Comparison of ENCODE assay signal across 8 mouse cellular contexts in genomic region chr10:117149942-117150617, GRCm38 (mm10). TPM values are rescaled to one million over a fixed set of nuclear protein-coding genes. Genes with fewer than 3 reads are reported as not detected.
A peak's percentile ranks its signal among the peaks of the same experiment; 100 is the strongest.
DNase-seq lines count a peak whose midpoint lies in the region; ATAC-seq lines count a peak whose summit lies in the region.

No protein-coding gene starts in this region.

- WGBS in embryonic facial prominence, embryonic 11.5 days, result under 1% methylated on average over 23 of the region's 23 CpGs
- under 1% methylated on average over 23 of the region's 23 CpGs for WGBS in hindbrain, embryonic 15.5 days
- WGBS in liver, embryonic 11.5 days, result 1% methylated on average over 23 of the region's 23 CpGs

- H3K4me1 ChIP-seq in embryonic facial prominence, embryonic 11.5 days (ENCODE audit: control insufficient read depth, insufficient read depth, low read length), result no peaks in the 10 kb centered on the region
- H3K4me1 ChIP-seq in hindbrain, embryonic 15.5 days (replicated peaks), result peaks cover 41% of the 10 kb centered on the region
- peaks cover 34% of the 10 kb centered on the region for H3K4me1 ChIP-seq in liver, embryonic 11.5 days (replicated peaks; ENCODE audit: control insufficient read depth, insufficient read depth, low read length)

- peak overlapping the region; percentile 23 for H3K4me3 ChIP-seq in embryonic facial prominence, embryonic 11.5 days (ENCODE audit: low read depth, low read length)
- H3K4me3 ChIP-seq in hindbrain, embryonic 15.5 days, result peak overlapping the region; percentile 38
- H3K4me3 ChIP-seq in liver, embryonic 11.5 days (ENCODE audit: low read depth, low read length), result peak overlapping the region; percentile 99

- DNase-seq in adrenal gland, adult 2 months, result peak; percentile 53
- no peak for DNase-seq in adrenal gland, adult 18-20 months (ENCODE audit: low spot score in 2 of 2)
- DNase-seq in WW6 (ENCODE audit: low read depth, low spot score), result peak; percentile 53
- DNase-seq in embryonic facial prominence, embryonic 11.5 days (ENCODE audit: low spot score), result peak; percentile 53
- DNase-seq in liver, embryonic 11.5 days (ENCODE audit: low spot score), result peak; percentile 66
- peak; percentile 12 to 32 for DNase-seq in natural killer cell, adult 2 months (ENCODE audit: low spot score in 2 of 2)
- DNase-seq in thymus, postnatal 0 days (ENCODE audit: low spot score), result peak; percentile 56

- 0 out of 2 replicates have a peak overlapping the region, but pooled peaks have one; percentile 6 for H3K9ac ChIP-seq in embryonic facial prominence, embryonic 11.5 days (replicated peaks; ENCODE audit: low read length)
- H3K9ac ChIP-seq in hindbrain, embryonic 15.5 days, result peak overlapping the region; percentile 28
- H3K9ac ChIP-seq in liver, embryonic 11.5 days (ENCODE audit: low read depth, low read length), result peak overlapping the region; percentile 37; the same call in 1 of the 2 replicates

- peak overlapping the region; percentile 43 for H3K4me2 ChIP-seq in embryonic facial prominence, embryonic 11.5 days (ENCODE audit: low read depth, low read length)
- H3K4me2 ChIP-seq in hindbrain, embryonic 15.5 days, result peak overlapping the region; percentile 75
- peak overlapping the region; percentile 70 for H3K4me2 ChIP-seq in liver, embryonic 11.5 days

- no peak overlapping the region for H3K27ac ChIP-seq in embryonic facial prominence, embryonic 11.5 days (replicated peaks; ENCODE audit: low read depth, low read length)
- no peak overlapping the region for H3K27ac ChIP-seq in hindbrain, embryonic 15.5 days (replicated peaks)
- H3K27ac ChIP-seq in liver, embryonic 11.5 days (ENCODE audit: low read depth, low read length), result peak overlapping the region; percentile 23; the same call in 1 of the 2 replicates

- H3K27me3 ChIP-seq in embryonic facial prominence, embryonic 11.5 days (ENCODE audit: control insufficient read depth, insufficient read depth, low read length), result no peaks in the 10 kb centered on the region
- H3K27me3 ChIP-seq in hindbrain, embryonic 15.5 days, result 0 out of 2 replicates have a peak, but pooled peaks cover 2% of the 10 kb centered on the region
- H3K27me3 ChIP-seq in liver, embryonic 11.5 days (replicated peaks; ENCODE audit: control insufficient read depth, insufficient read depth, low read length), result no peaks in the 10 kb centered on the region

- H3K9me3 ChIP-seq in embryonic facial prominence, embryonic 11.5 days (replicated peaks; ENCODE audit: control insufficient read depth, low read length), result no peaks in the 10 kb centered on the region
- no peaks in the 10 kb centered on the region for H3K9me3 ChIP-seq in hindbrain, embryonic 15.5 days
- no peaks in the 10 kb centered on the region for H3K9me3 ChIP-seq in liver, embryonic 11.5 days (ENCODE audit: control insufficient read depth, low read length)

- no peaks in the 10 kb centered on the region for H3K36me3 ChIP-seq in embryonic facial prominence, embryonic 11.5 days (replicated peaks; ENCODE audit: control insufficient read depth, insufficient read depth, low read depth, low read length)
- H3K36me3 ChIP-seq in hindbrain, embryonic 15.5 days, result no peaks in the 10 kb centered on the region
- no peaks in the 10 kb centered on the region for H3K36me3 ChIP-seq in liver, embryonic 11.5 days (ENCODE audit: control insufficient read depth, insufficient read depth, low read length)

- no peak for ATAC-seq in embryonic facial prominence, embryonic 11.5 days (replicated peaks; ENCODE audit: insufficient number of reproducible peaks, low FRiP score, low TSS enrichment, low read depth)
- ATAC-seq in hindbrain, embryonic 15.5 days (ENCODE audit: low FRiP score, low read depth), result peak; percentile 11; the same call in 1 of the 2 replicates
- peak; percentile 61 for ATAC-seq in liver, embryonic 11.5 days (replicated peaks; ENCODE audit: low FRiP score)

RNA-seq across cellular contexts. Expression of gene Frs2, which starts 1.7 kb away (rescaled TPM):
- total RNA-seq in adrenal gland, adult 2 months (2021), result 10 to 100 TPM; 21.4 to 28.1 TPM
- polyA plus RNA-seq in adrenal gland, adult 2 months (2012; rRNA removed), result 4.6 and 5.6 TPM in 2 replicates
- total RNA-seq in adrenal gland, adult 18-20 months (2021), result 10 to 100 TPM; 20.5 to 25.4 TPM
- polyA plus RNA-seq in embryonic facial prominence, embryonic 11.5 days (2014; fragmentation: Nextera tagmentation; extraction: Ambion mirVana), result 25.5 and 28.2 TPM in 2 replicates
- polyA plus RNA-seq in hindbrain, embryonic 15.5 days (2015; fragmentation: Nextera tagmentation; extraction: Ambion mirVana), result 20.3 and 23.4 TPM in 2 replicates
- 21.3 and 23.5 TPM in 2 replicates for polyA plus RNA-seq in liver, embryonic 11.5 days (2014; fragmentation: Nextera tagmentation; extraction: Ambion mirVana)
- polyA plus RNA-seq in thymus, postnatal 0 days (2015; fragmentation: Nextera tagmentation; extraction: Ambion mirVana), result 13.1 and 14.6 TPM in 2 replicates

Comparison
In these comparisons a context has a peak if more than half of its experiments do, and no peak if none do; other contexts are left out.
1. DNase-seq: peak in adrenal gland, adult 2 months (single experiment), WW6 (single experiment), embryonic facial prominence, embryonic 11.5 days (single experiment), liver, embryonic 11.5 days (single experiment), natural killer cell, adult 2 months (2 of 2) and thymus, postnatal 0 days (single experiment); none in adrenal gland, adult 18-20 months (0 of 2).
2. H3K4me3 ChIP-seq: peak in every context shown above with its lines; median percentile 99 in liver, embryonic 11.5 days; 38 in hindbrain, embryonic 15.5 days; 23 in embryonic facial prominence, embryonic 11.5 days.
3. Peak in every context shown above with its lines, with median percentiles within 50 percentile points of each other: H3K4me2 ChIP-seq and H3K9ac ChIP-seq.